ENCODE assay signal across 8 mouse cellular contexts in the genomic region with DNA sequence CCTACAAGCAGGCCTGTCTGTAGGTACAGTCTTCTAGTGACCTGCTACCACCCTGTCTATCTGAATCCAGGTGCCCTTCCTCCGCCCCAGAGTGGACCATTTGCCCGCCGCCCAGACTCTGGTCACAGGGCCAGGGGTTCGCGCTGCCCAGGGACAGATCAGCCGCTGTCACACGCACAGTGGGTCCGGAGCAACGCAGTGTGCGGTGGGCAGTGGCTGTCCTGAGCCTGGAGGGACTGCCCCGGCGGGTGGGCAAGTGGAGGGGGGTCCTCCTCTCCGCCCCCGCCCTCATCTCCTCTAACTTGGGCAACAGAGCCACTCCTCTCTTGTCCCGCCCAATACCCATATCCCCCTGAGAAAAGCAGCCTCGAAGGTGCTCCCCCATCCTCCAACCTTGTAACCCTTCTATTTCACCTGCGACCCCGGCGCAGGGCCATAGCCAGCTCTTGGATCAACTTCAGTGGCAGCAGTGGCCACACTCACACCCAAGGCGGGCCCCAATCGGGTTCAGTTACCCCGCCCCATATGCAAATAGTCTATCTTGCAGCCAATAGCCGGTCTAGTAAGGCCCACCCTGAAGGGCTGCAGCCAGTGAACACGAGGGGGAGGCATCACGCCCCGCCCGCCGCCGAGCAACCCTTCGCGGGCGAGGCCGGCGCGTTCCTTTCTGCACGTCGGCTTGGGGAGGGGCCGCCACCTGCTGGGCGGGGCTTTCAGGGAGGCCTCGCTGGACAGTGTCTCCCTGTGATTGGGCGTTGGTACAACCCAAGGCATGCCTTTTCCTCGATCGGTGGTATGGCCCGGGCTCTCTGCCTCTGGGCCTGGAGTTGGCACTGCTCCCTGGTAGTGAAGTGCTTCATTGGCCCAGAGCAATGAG. TPM values are rescaled to one million over a fixed set of nuclear protein-coding genes. Genes with fewer than 3 reads are reported as not detected.
DNase-seq lines count a peak whose midpoint lies in the region; ATAC-seq and TF ChIP-seq lines count a peak whose summit lies in the region.

No protein-coding gene starts in this region.

- peak overlapping the region; percentile 92 for H3K4me2 ChIP-seq in heart, embryonic 11.5 days
- H3K4me2 ChIP-seq in kidney, embryonic 16.5 days (replicated peaks; ENCODE audit: low read depth, low read length): peak overlapping the region; percentile 69
- H3K4me2 ChIP-seq in myocyte (ENCODE audit: low read depth): peak overlapping the region; percentile 85

- no peak for TF ChIP-seq POLR2A in liver, adult 2 months (IDR thresholded peaks at IDR 0.05; ENCODE audit: extremely low read depth, insufficient read depth, low read length)
- TF ChIP-seq POLR2A in myocyte (IDR thresholded peaks at IDR 0.05; ENCODE audit: insufficient read length, low read depth): peak; percentile 41

- H3ac ChIP-seq in myocyte (ENCODE audit: control insufficient read depth, insufficient read length): peak overlapping the region; percentile 16

- WGBS in heart, embryonic 11.5 days (ENCODE audit: insufficient replicate concordance): 4% methylated on average over 43 of the region's 44 CpGs
- 2% methylated on average over 41 of the region's 44 CpGs for WGBS in kidney, embryonic 16.5 days
- 8% methylated on average over 44 of the region's 44 CpGs for whole genome bisulfite sequencing in liver, adult 2 months

- ATAC-seq in erythroblast, adult 5-6 weeks (replicated peaks; ENCODE audit: low FRiP score, poor library complexity, severe bottlenecking): peak; percentile 87
- peak; percentile 97 for ATAC-seq in heart, embryonic 11.5 days (replicated peaks; ENCODE audit: insufficient number of reproducible peaks, low FRiP score, low TSS enrichment)
- peak; percentile 98 for ATAC-seq in kidney, embryonic 16.5 days (ENCODE audit: low FRiP score, low TSS enrichment)

- H3K79me2 ChIP-seq in liver, adult 2 months (ENCODE audit: control insufficient read depth, insufficient read depth, low read length): peaks cover 12% of the 10 kb centered on the region; the same call in 1 of the 2 replicates
- peaks cover 18% of the 10 kb centered on the region for H3K79me2 ChIP-seq in myocyte (ENCODE audit: control insufficient read depth, insufficient read depth)

- peak overlapping the region; percentile 86 for H3K27ac ChIP-seq in heart, embryonic 11.5 days (ENCODE audit: low read depth, low read length)
- H3K27ac ChIP-seq in kidney, embryonic 16.5 days (ENCODE audit: low read length): peak overlapping the region; percentile 93
- H3K27ac ChIP-seq in liver, adult 2 months (replicated peaks; ENCODE audit: insufficient read depth, low read depth, low read length): peak overlapping the region; percentile 71

- no peaks in the 10 kb centered on the region for H3K27me3 ChIP-seq in heart, embryonic 11.5 days (ENCODE audit: control insufficient read depth, insufficient read depth, low read length)
- H3K27me3 ChIP-seq in kidney, embryonic 16.5 days (ENCODE audit: insufficient read depth, low read length): no peaks in the 10 kb centered on the region
- no peaks in the 10 kb centered on the region for H3K27me3 ChIP-seq in liver, adult 2 months (ENCODE audit: control insufficient read depth, insufficient read depth, low read length)
- no peaks in the 10 kb centered on the region for H3K27me3 ChIP-seq in myocyte (ENCODE audit: control insufficient read depth, insufficient read depth, insufficient read length)
- H3K27me3 ChIP-seq in splenic B cell, adult 2 months (ENCODE audit: control insufficient read depth, insufficient read depth, low read length, poor library complexity, severe bottlenecking): no peaks in the 10 kb centered on the region; the same call in 1 of the 2 replicates

- TF ChIP-seq CTCF in liver, adult 2 months (IDR thresholded peaks at IDR 0.05; ENCODE audit: low read depth, low read length): no peak

- peak overlapping the region; percentile 87 for H3K9ac ChIP-seq in heart, embryonic 11.5 days (ENCODE audit: low read depth, low read length)
- H3K9ac ChIP-seq in kidney, embryonic 16.5 days (replicated peaks; ENCODE audit: low read length): peak overlapping the region; percentile 70
- peak overlapping the region; percentile 63 for H3K9ac ChIP-seq in liver, adult 2 months (ENCODE audit: low read depth, low read length)

- H3K9me3 ChIP-seq in heart, embryonic 11.5 days (replicated peaks; ENCODE audit: control insufficient read depth, low read length): no peaks in the 10 kb centered on the region
- H3K9me3 ChIP-seq in kidney, embryonic 16.5 days (ENCODE audit: low read length): no peaks in the 10 kb centered on the region

- peak; percentile 90 to 92 for DNase-seq in B cell, adult 2 months
- peak; percentile 98 for DNase-seq in brain, adult 2 months (ENCODE audit: low read depth, low spot score)
- peak; percentile 96 for DNase-seq in liver, adult 2 months (ENCODE audit: extremely low read depth, low read depth, low spot score)
- DNase-seq in splenic B cell, adult 2 months (ENCODE audit: low read depth, low spot score): peak; percentile 93

- H3K4me1 ChIP-seq in heart, embryonic 11.5 days (ENCODE audit: control insufficient read depth, insufficient read depth, low read length): peaks cover 23% of the 10 kb centered on the region
- peaks cover 45% of the 10 kb centered on the region for H3K4me1 ChIP-seq in kidney, embryonic 16.5 days (ENCODE audit: insufficient read depth, low read length)
- peaks cover 18% of the 10 kb centered on the region for H3K4me1 ChIP-seq in liver, adult 2 months (ENCODE audit: control insufficient read depth, insufficient read depth, low read length)

- no peaks in the 10 kb centered on the region for H3K36me3 ChIP-seq in heart, embryonic 11.5 days (ENCODE audit: control insufficient read depth, insufficient read depth, low read length)
- peaks cover 23% of the 10 kb centered on the region for H3K36me3 ChIP-seq in kidney, embryonic 16.5 days (ENCODE audit: insufficient read depth, low read length)
- H3K36me3 ChIP-seq in liver, adult 2 months (ENCODE audit: control insufficient read depth, insufficient read depth, low read length): no peaks in the 10 kb centered on the region
- no peaks in the 10 kb centered on the region for H3K36me3 ChIP-seq in myocyte (ENCODE audit: control insufficient read depth, insufficient read depth)
- H3K36me3 ChIP-seq in splenic B cell, adult 2 months (ENCODE audit: control insufficient read depth, insufficient read depth, low read length, poor library complexity, severe bottlenecking): no peaks in the 10 kb centered on the region

- peak overlapping the region; percentile 68 for H3K4me3 ChIP-seq in heart, embryonic 11.5 days (ENCODE audit: low read depth, low read length)
- H3K4me3 ChIP-seq in kidney, embryonic 16.5 days (ENCODE audit: low read length): peak overlapping the region; percentile 51
- peak overlapping the region; percentile 40 for H3K4me3 ChIP-seq in liver, adult 2 months (ENCODE audit: insufficient read depth, low read depth, low read length)
- peak overlapping the region; percentile 53 for H3K4me3 ChIP-seq in myocyte

TF ChIP-seq in myocyte, 11 proteins besides CTCF, POLR2A, EP300 and RAD21 (continues in another document):
- TF ChIP-seq SRF (IDR thresholded peaks at IDR 0.05; ENCODE audit: control insufficient read depth, insufficient read length, low read depth) (peak; percentile 52), USF1 (IDR thresholded peaks at IDR 0.05; ENCODE audit: low read depth) (no peak)

RNA-seq across cellular contexts. Expression of a gene that starts 5.8 kb away (rescaled TPM):
- total RNA-seq in erythroblast, adult 5-6 weeks (2015; ENCODE audit: low replicate concordance): 1.7 and 6.0 TPM in 2 replicates
- 3.9 and 12.2 TPM in 2 replicates for total RNA-seq in erythroblast, adult 5-6 weeks (2017; ENCODE audit: low replicate concordance)
- 14.3 and 17.5 TPM in 2 replicates for polyA plus RNA-seq in heart, embryonic 11.5 days (2014; fragmentation: Nextera tagmentation; extraction: Ambion mirVana)
- polyA plus RNA-seq in kidney, embryonic 16.5 days (2015; fragmentation: Nextera tagmentation; extraction: Ambion mirVana): 76.3 and 78.3 TPM in 2 replicates
- total RNA-seq in liver, adult 2 months (2014; rRNA removed): 21.6 and 22.5 TPM in 2 replicates
- 49.1 and 53.3 TPM in 2 replicates for polyA plus RNA-seq in liver, adult 2 months (2012; rRNA removed)
- 54.5 TPM for polyA plus RNA-seq in myocyte (2012; fragmentation: generic; extraction: Trizol)

RNA-seq across cellular contexts. Expression of a gene that starts 7.1 kb away (rescaled TPM):
- total RNA-seq in erythroblast, adult 5-6 weeks (2015; ENCODE audit: low replicate concordance): 24.9 and 30.0 TPM in 2 replicates
- 25.5 and 32.8 TPM in 2 replicates for total RNA-seq in erythroblast, adult 5-6 weeks (2017; ENCODE audit: low replicate concordance)
- 50.2 and 51.1 TPM in 2 replicates for polyA plus RNA-seq in heart, embryonic 11.5 days (2014; fragmentation: Nextera tagmentation; extraction: Ambion mirVana)
- 81.2 and 93.0 TPM in 2 replicates for polyA plus RNA-seq in kidney, embryonic 16.5 days (2015; fragmentation: Nextera tagmentation; extraction: Ambion mirVana)
- total RNA-seq in liver, adult 2 months (2014; rRNA removed): 8.1 and 12.6 TPM in 2 replicates
- polyA plus RNA-seq in liver, adult 2 months (2012; rRNA removed): 6.7 and 9.2 TPM in 2 replicates
- 44.5 TPM for polyA plus RNA-seq in myocyte (2012; fragmentation: generic; extraction: Trizol)

RNA-seq across cellular contexts. Expression of a gene that starts 7.6 kb away (rescaled TPM):
- not detected in 2 replicates for total RNA-seq in erythroblast, adult 5-6 weeks (2015; ENCODE audit: low replicate concordance)
- 0.17 and 1.7 TPM in 2 replicates for total RNA-seq in erythroblast, adult 5-6 weeks (2017; ENCODE audit: low replicate concordance)
- polyA plus RNA-seq in heart, embryonic 11.5 days (2014; fragmentation: Nextera tagmentation; extraction: Ambion mirVana): 0.46 and 0.99 TPM in 2 replicates
- polyA plus RNA-seq in kidney, embryonic 16.5 days (2015; fragmentation: Nextera tagmentation; extraction: Ambion mirVana): 3.9 and 4.4 TPM in 2 replicates
- total RNA-seq in liver, adult 2 months (2014; rRNA removed): 0.47 and 0.83 TPM in 2 replicates
- 1.4 and 2.2 TPM in 2 replicates for polyA plus RNA-seq in liver, adult 2 months (2012; rRNA removed)
- 0.10 TPM for polyA plus RNA-seq in myocyte (2012; fragmentation: generic; extraction: Trizol)

RNA-seq across cellular contexts. Expression of a gene that starts 27.5 kb away (rescaled TPM):
- total RNA-seq in erythroblast, adult 5-6 weeks (2015; ENCODE audit: low replicate concordance): 2.1 TPM in 1 of 2 replicates, not detected in the other
- total RNA-seq in erythroblast, adult 5-6 weeks (2017; ENCODE audit: low replicate concordance): 0.94 and 1.8 TPM in 2 replicates
- 1.6 TPM in 2 replicates for polyA plus RNA-seq in heart, embryonic 11.5 days (2014; fragmentation: Nextera tagmentation; extraction: Ambion mirVana)
- 13.5 and 15.1 TPM in 2 replicates for polyA plus RNA-seq in kidney, embryonic 16.5 days (2015; fragmentation: Nextera tagmentation; extraction: Ambion mirVana)
- total RNA-seq in liver, adult 2 months (2014; rRNA removed): 1.8 and 2.1 TPM in 2 replicates
- polyA plus RNA-seq in liver, adult 2 months (2012; rRNA removed): 4.4 and 4.8 TPM in 2 replicates
- polyA plus RNA-seq in myocyte (2012; fragmentation: generic; extraction: Trizol): 1.1 TPM

RNA-seq across cellular contexts. Expression of a gene that starts 27.7 kb away (rescaled TPM):
- total RNA-seq in erythroblast, adult 5-6 weeks (2015; ENCODE audit: low replicate concordance): 3.8 and 24.9 TPM in 2 replicates
- total RNA-seq in erythroblast, adult 5-6 weeks (2017; ENCODE audit: low replicate concordance): 11.4 and 20.8 TPM in 2 replicates
- 73.1 and 80.9 TPM in 2 replicates for polyA plus RNA-seq in heart, embryonic 11.5 days (2014; fragmentation: Nextera tagmentation; extraction: Ambion mirVana)
- polyA plus RNA-seq in kidney, embryonic 16.5 days (2015; fragmentation: Nextera tagmentation; extraction: Ambion mirVana): 40.3 and 78.3 TPM in 2 replicates
- 37.6 and 53.8 TPM in 2 replicates for total RNA-seq in liver, adult 2 months (2014; rRNA removed)
- 50.4 and 58.9 TPM in 2 replicates for polyA plus RNA-seq in liver, adult 2 months (2012; rRNA removed)
- 215 TPM for polyA plus RNA-seq in myocyte (2012; fragmentation: generic; extraction: Trizol)

Comparison
In these comparisons a context has a peak if more than half of its experiments do, and no peak if none do; other contexts are left out.
1. Peak in every context shown above with its lines: DNase-seq, ATAC-seq, H3K4me3 ChIP-seq and H3K27ac ChIP-seq.